Mouse (Mus musculus): Measurements from ENCODE around the gene Olfr916. TPM values are rescaled to one million over a fixed set of nuclear protein-coding genes. Genes with fewer than 3 reads are reported as not detected.

Gene Olfr916
- total RNA-seq (2021): not detected
- long read RNA-seq, experiment 1: 0 reads
- long read RNA-seq, experiment 2: 0 reads

- no peak for DNase-seq (ENCODE audit: low spot score in 2 of 2)
Observed at GRCm38 (mm10) chr9:38659775-38660174, at the start of gene Olfr916. Gene Olfr916, minus strand, starts transcription at chr9:38659875.

GRCm38 (mm10) chr9:38674501-38674900, 14.8 kb upstream of the Olfr916 start, which contains the start of gene Olfr918:
Gene Olfr918, minus strand, starts transcription at chr9:38674601.
- no peak for DNase-seq (ENCODE audit: low spot score in 2 of 2)

GRCm38 (mm10) chr9:38672887-38673286, 13.2 kb upstream of the Olfr916 start:
- DNase-seq (ENCODE audit: low spot score in 2 of 2): no peak

GRCm38 (mm10) chr9:38665742-38666141, 6.1 kb upstream of the Olfr916 start, which contains the start of gene Olfr917:
Gene Olfr917, minus strand, starts transcription at chr9:38665842.
- no peak for DNase-seq (ENCODE audit: low spot score in 2 of 2)

GRCm38 (mm10) chr9:38632406-38632805, 27.3 kb downstream of the Olfr916 start:
- DNase-seq (ENCODE audit: low spot score in 2 of 2): no peak

Other genes starting within 250 kb of the Olfr916 start
- gene Olfr901, start 230.4 kb downstream of the Olfr916 start, total RNA-seq (2021): not detected
- not detected for gene Olfr902, start 212.2 kb downstream of the Olfr916 start, total RNA-seq (2021)
- gene Olfr904, start 196.7 kb downstream of the Olfr916 start, total RNA-seq (2021): not detected
- gene Olfr905, start 188.8 kb downstream of the Olfr916 start, total RNA-seq (2021): under 1 TPM in 1 of 2 experiments, not detected in 1; 0.08 TPM
- not detected for gene Olfr906, start 172.8 kb downstream of the Olfr916 start, total RNA-seq (2021)
- gene Olfr907, start 164.1 kb downstream of the Olfr916 start, total RNA-seq (2021): not detected
- gene Olfr911-ps1, start 138.3 kb downstream of the Olfr916 start, total RNA-seq (2021): not detected
- not detected for gene Olfr910, start 122.0 kb downstream of the Olfr916 start, total RNA-seq (2021)
- gene Olfr912, start 79.7 kb downstream of the Olfr916 start, total RNA-seq (2021): not detected
- gene Olfr913, start 67.1 kb downstream of the Olfr916 start, total RNA-seq (2021): not detected
- gene Olfr914, start 54.8 kb downstream of the Olfr916 start, total RNA-seq (2021): not detected
- not detected for gene Olfr917, start 6.0 kb upstream of the Olfr916 start, total RNA-seq (2021)
- not detected for gene Olfr918, start 14.7 kb upstream of the Olfr916 start, total RNA-seq (2021)
- gene Olfr919, start 43.8 kb upstream of the Olfr916 start, total RNA-seq (2021): not detected
- gene Vwa5a, start 58.4 kb upstream of the Olfr916 start, total RNA-seq (2021): 10 to 100 TPM; 46.4 to 53.4 TPM
- gene Olfr920, start 92.4 kb upstream of the Olfr916 start, total RNA-seq (2021): under 1 TPM; 0.48 to 0.51 TPM
- not detected for gene Olfr921, start 113.2 kb upstream of the Olfr916 start, total RNA-seq (2021)
- gene Olfr922, start 154.7 kb upstream of the Olfr916 start, total RNA-seq (2021): not detected
- gene Olfr923, start 166.7 kb upstream of the Olfr916 start, total RNA-seq (2021): not detected
- gene Olfr924, start 184.6 kb upstream of the Olfr916 start, total RNA-seq (2021): not detected
- gene Olfr26, start 195.2 kb upstream of the Olfr916 start, total RNA-seq (2021): not detected
- gene Olfr926, start 217.3 kb upstream of the Olfr916 start, total RNA-seq (2021): not detected